Mouse (Mus musculus) liver, embryonic 11.5 days (tissue): ENCODE results near the gene Ssna1. TPM values are rescaled to one million over a fixed set of nuclear protein-coding genes. Genes with fewer than 3 reads are reported as not detected.
A peak's percentile ranks its signal among the peaks of the same experiment; 100 is the strongest.

Experiments
- ATAC-seq: fragments of 200-750 bp; cut with Nextera tagmentation; replicated peaks from 2 replicates; pipeline ENCODE4 v1.8.0; 2017; ENCODE audit warnings: moderate number of reproducible peaks, mild to moderate bottlenecking, moderate TSS enrichment, moderate library complexity; ENCODE audit not compliant: low FRiP score
- DNase-seq: peaks from one replicate; pipeline ENCODE4 v3.0.0-alpha.2; 2017; ENCODE audit warnings: low spot score
- H3K27ac ChIP-seq: fragments of 300-500 bp; sonication (generic); 2 replicates; pipeline ENCODE4 v1.5.1; 2014; ENCODE audit warnings: mild to moderate bottlenecking, low read depth, low read length, control low read depth
- H3K27me3 ChIP-seq: fragments of 300-500 bp; sonication (generic); replicated peaks from 2 replicates; pipeline ENCODE4 v1.6.1; 2014; ENCODE audit warnings: low read length, mixed read lengths; ENCODE audit not compliant: control insufficient read depth, insufficient read depth
- H3K36me3 ChIP-seq: fragments of 300-500 bp; sonication (generic); 2 replicates; pipeline ENCODE4 v1.6.1; 2014; ENCODE audit warnings: mild to moderate bottlenecking, low read length, moderate library complexity, mixed read lengths; ENCODE audit not compliant: control insufficient read depth, insufficient read depth
- H3K4me1 ChIP-seq: fragments of 300-500 bp; sonication (generic); replicated peaks from 2 replicates; pipeline ENCODE4 v1.6.1; 2014; ENCODE audit warnings: low read length, mixed read lengths; ENCODE audit not compliant: control insufficient read depth, insufficient read depth
- H3K4me2 ChIP-seq: fragments of 300-500 bp; sonication (generic); 2 replicates; pipeline ENCODE4 v1.6.1; 2014; ENCODE audit warnings: mild to moderate bottlenecking, control low read depth, moderate library complexity
- H3K4me3 ChIP-seq: fragments of 300-500 bp; sonication (generic); 2 replicates; pipeline ENCODE4 v1.5.1; 2014; ENCODE audit warnings: low read depth, low read length, control low read depth
- H3K9ac ChIP-seq: fragments of 300-500 bp; sonication (generic); 2 replicates; pipeline ENCODE4 v1.6.1; 2014; ENCODE audit warnings: low read depth, low read length, control low read depth
- H3K9me3 ChIP-seq: fragments of 300-500 bp; sonication (generic); 2 replicates; pipeline ENCODE4 v1.6.1; 2016; ENCODE audit warnings: low read length, inconsistent platforms, mixed read lengths; ENCODE audit not compliant: control insufficient read depth
- WGBS: fragments of 180-500 bp; shearing (Covaris S2); extraction: QIAGEN DNeasy Blood & Tissue Kit; methylation state at CpG from one replicate; pipeline ENCODE4 v1.1.7; 2014; 5-methylcytosine and 5-hydroxymethylcytosine counted together
- polyA plus RNA-seq: library from polyadenylated mRNA; unstranded; fragments of >200 nt; fragmentation: Nextera tagmentation; extraction: Ambion mirVana; gene quantifications from 2 replicates; pipeline ENCODE4 v1.2.1, GENCODE M21; 2014

Ssna1 gene
- polyA plus RNA-seq, 1 experiment from 2014 or later, result 237 TPM

GRCm38 (mm10) chr2:25243342-25243741 lies 28.9 kb downstream of the Ssna1 start:
- Histone ChIP-seq H3K4me2 (no peak overlapping the region), H3K27ac (no peak overlapping the region), H3K4me1 (peaks cover 18% of the 10 kb centered on the region), H3K9ac (no peak overlapping the region), H3K4me3 (no peak overlapping the region), H3K27me3 (peaks cover 23% of the 10 kb centered on the region), H3K36me3 (peaks cover 12% of the 10 kb centered on the region), H3K9me3 (no peaks in the 10 kb centered on the region)
- ATAC-seq (no peak), DNase-seq (no peak)
- WGBS, result 79% methylated on average over 8 of the region's 8 CpGs

GRCm38 (mm10) chr2:25242101-25242506 lies 30.1 kb downstream of the Ssna1 start, which contains the start of the genes Rnf208 and Cysrt1:
Gene Rnf208, plus strand, starts transcription at chr2:25242255.
Gene Cysrt1, minus strand, starts transcription at chr2:25242452.
- Histone ChIP-seq H3K4me3 (peak within 1 kb of the TSS; percentile 49), H3K4me1 (peaks cover 18% of the 10 kb centered on the region), H3K9me3 (no peaks in the 10 kb centered on the region), H3K4me2 (peak within 1 kb of the TSS; percentile 78), H3K27ac (peak within 1 kb of the TSS; percentile 57; the same call in 1 of the 2 replicates), H3K36me3 (peaks cover 6% of the 10 kb centered on the region; the same call in 1 of the 2 replicates), H3K9ac (peak within 1 kb of the TSS; percentile 51), H3K27me3 (peaks cover 23% of the 10 kb centered on the region)
- ATAC-seq (no peak), DNase-seq (no peak)
- WGBS, result 0% methylated on average over 58 of the region's 59 CpGs

- Histone ChIP-seq H3K4me2 (peak overlapping the region; percentile 78), H3K36me3 (peaks cover 4% of the 10 kb centered on the region; the same call in 1 of the 2 replicates), H3K27ac (no peak overlapping the region), H3K9me3 (no peaks in the 10 kb centered on the region), H3K9ac (0 out of 2 replicates have a peak overlapping the region, but pooled peaks have one; percentile 23), H3K4me1 (peaks cover 23% of the 10 kb centered on the region), H3K27me3 (peaks cover 23% of the 10 kb centered on the region), H3K4me3 (peak overlapping the region; percentile 49)
- no peak for DNase-seq
- 21% methylated on average over 6 of the region's 6 CpGs for WGBS
- peak; percentile 14 for ATAC-seq
Observed at GRCm38 (mm10) chr2:25241438-25241775, 30.8 kb downstream of the Ssna1 start.

GRCm38 (mm10) chr2:25240723-25241437 lies 31.4 kb downstream of the Ssna1 start:
- Histone ChIP-seq H3K27ac (peak overlapping the region; percentile 57), H3K4me3 (peak overlapping the region; percentile 49), H3K4me2 (peak overlapping the region; percentile 78), H3K36me3 (no peaks in the 10 kb centered on the region), H3K27me3 (peaks cover 23% of the 10 kb centered on the region), H3K4me1 (peaks cover 28% of the 10 kb centered on the region), H3K9ac (peak overlapping the region; percentile 51), H3K9me3 (no peaks in the 10 kb centered on the region)
- WGBS, result 2% methylated on average over 29 of the region's 29 CpGs
- peak; percentile 81 for DNase-seq
- ATAC-seq, result peak; percentile 86

GRCm38 (mm10) chr2:25240310-25240709 lies 31.9 kb downstream of the Ssna1 start:
- Histone ChIP-seq H3K4me2 (peak overlapping the region; percentile 78), H3K4me1 (peaks cover 28% of the 10 kb centered on the region), H3K4me3 (peak overlapping the region; percentile 49), H3K9ac (peak overlapping the region; percentile 51), H3K36me3 (no peaks in the 10 kb centered on the region), H3K9me3 (no peaks in the 10 kb centered on the region), H3K27me3 (peaks cover 23% of the 10 kb centered on the region), H3K27ac (peak overlapping the region; percentile 57)
- DNase-seq, result no peak
- WGBS, result 56% methylated on average over 8 of the region's 8 CpGs
- ATAC-seq, result no peak

GRCm38 (mm10) chr2:25239766-25240165 lies 32.5 kb downstream of the Ssna1 start:
- WGBS, result 81% methylated on average over 3 of the region's 3 CpGs
- DNase-seq, result no peak

GRCm38 (mm10) chr2:25238106-25238505 lies 34.1 kb downstream of the Ssna1 start:
- Histone ChIP-seq H3K27me3 (peaks cover 18% of the 10 kb centered on the region), H3K9me3 (no peaks in the 10 kb centered on the region), H3K4me2 (no peak overlapping the region), H3K9ac (no peak overlapping the region), H3K4me1 (peaks cover 39% of the 10 kb centered on the region), H3K4me3 (no peak overlapping the region), H3K27ac (no peak overlapping the region), H3K36me3 (no peaks in the 10 kb centered on the region)
- no peak for DNase-seq
- ATAC-seq, result no peak

More at GRCm38 (mm10) chr2:25239766-25240165, 32.5 kb downstream of the Ssna1 start:
- Histone ChIP-seq H3K36me3 (no peaks in the 10 kb centered on the region), H3K9ac (no peak overlapping the region), H3K27ac (no peak overlapping the region), H3K4me2 (no peak overlapping the region), H3K4me1 (peaks cover 28% of the 10 kb centered on the region), H3K9me3 (no peaks in the 10 kb centered on the region), H3K4me3 (no peak overlapping the region), H3K27me3 (peaks cover 23% of the 10 kb centered on the region)
- no peak for ATAC-seq

- Histone ChIP-seq H3K27me3 (peaks cover 13% of the 10 kb centered on the region; the same call in 1 of the 2 replicates), H3K27ac (no peak overlapping the region), H3K36me3 (no peaks in the 10 kb centered on the region), H3K4me3 (no peak overlapping the region), H3K9ac (no peak overlapping the region), H3K9me3 (no peaks in the 10 kb centered on the region), H3K4me2 (no peak overlapping the region), H3K4me1 (peaks cover 40% of the 10 kb centered on the region)
- ATAC-seq, result no peak
- no peak for DNase-seq
- WGBS, result 66% methylated on average over 4 of the region's 4 CpGs
Observed at GRCm38 (mm10) chr2:25237522-25237921, 34.7 kb downstream of the Ssna1 start.

GRCm38 (mm10) chr2:25236614-25237013 lies 35.6 kb downstream of the Ssna1 start, which contains the start of gene Rnf224:
Gene Rnf224, minus strand, starts transcription at chr2:25236787.
- Histone ChIP-seq H3K36me3 (no peaks in the 10 kb centered on the region), H3K9ac (no peak within 1 kb of the TSS), H3K4me1 (peaks cover 35% of the 10 kb centered on the region), H3K27ac (no peak within 1 kb of the TSS), H3K4me3 (0 out of 2 replicates have a peak within 1 kb of the TSS, but pooled peaks have one; percentile 8), H3K9me3 (no peaks in the 10 kb centered on the region), H3K4me2 (peak within 1 kb of the TSS; percentile 44), H3K27me3 (peaks cover 4% of the 10 kb centered on the region; the same call in 1 of the 2 replicates)
- WGBS, result 21% methylated on average over 8 of the region's 8 CpGs
- ATAC-seq, result no peak
- no peak for DNase-seq
